ENCODE assay signal across 12 mouse cellular contexts in genomic region chr3:30987396-30988318, GRCm38 (mm10). TPM values are rescaled to one million over a fixed set of nuclear protein-coding genes. Genes with fewer than 3 reads are reported as not detected.
DNase-seq lines count a peak whose midpoint lies in the region; ATAC-seq and TF ChIP-seq lines count a peak whose summit lies in the region.
"Had no signal": no experiment of that assay in that cellular context is flagged by ENCODE, and none has a peak within 500 bp of the region (broad histone marks: within the 10 kb centered on the region; RNA-seq: fewer than 3 reads in every experiment).

No protein-coding gene starts in this region.

- no peaks in the 10 kb centered on the region for H3K27me3 ChIP-seq in heart, embryonic 14.5 days (ENCODE audit: control insufficient read depth, insufficient read depth, low read length)
- no peaks in the 10 kb centered on the region for H3K27me3 ChIP-seq in liver, embryonic 12.5 days (replicated peaks)
- H3K27me3 ChIP-seq in stomach, postnatal 0 days (ENCODE audit: control insufficient read depth, insufficient read depth, low read length) = no peaks in the 10 kb centered on the region
- H3K27me3 ChIP-seq: neural tube, embryonic 13.5 days had no signal

- H3K4me1 ChIP-seq in heart, embryonic 14.5 days (ENCODE audit: control insufficient read depth in 2 of 2, insufficient read depth in 2 of 2, low read length in 2 of 2) = peaks cover 5 to 9% of the 10 kb centered on the region in 2 experiments; a peak in 3 of 4 replicates
- H3K4me1 ChIP-seq in liver, embryonic 12.5 days = peaks cover 9% of the 10 kb centered on the region; the same call in 1 of the 2 replicates
- H3K4me1 ChIP-seq in stomach, postnatal 0 days (replicated peaks; ENCODE audit: control insufficient read depth, insufficient read depth) = no peaks in the 10 kb centered on the region
- H3K4me1 ChIP-seq: neural tube, embryonic 13.5 days had no signal

- TF ChIP-seq EP300 in stomach, postnatal 0 days (optimal IDR thresholded peaks at IDR 0.05) = no peak

- no peak overlapping the region for H3K4me3 ChIP-seq in heart, embryonic 14.5 days (ENCODE audit: control insufficient read depth in 1 of 2, insufficient read depth in 1 of 2, low read depth in 1 of 2, low read length in 2 of 2)
- H3K4me3 ChIP-seq in liver, embryonic 12.5 days = no peak overlapping the region
- no peak overlapping the region for H3K4me3 ChIP-seq in stomach, postnatal 0 days (ENCODE audit: low read depth, low read length)
- H3K4me3 ChIP-seq: layer of hippocampus, adult 2 months; neural tube, embryonic 13.5 days had no signal

- intact Hi-C loops in left cerebral cortex, postnatal 4 days (cut with DNase I) = no loop called here

- H3K9ac ChIP-seq in heart, embryonic 14.5 days (ENCODE audit: low read length) = peak overlapping the region; percentile 38; the same call in 1 of the 2 replicates
- no peak overlapping the region for H3K9ac ChIP-seq in liver, embryonic 12.5 days
- no peak overlapping the region for H3K9ac ChIP-seq in stomach, postnatal 0 days (ENCODE audit: low read length)
- H3K9ac ChIP-seq: neural tube, embryonic 13.5 days had no signal

- H3K4me2 ChIP-seq in heart, embryonic 14.5 days (ENCODE audit: low read length) = peak overlapping the region; percentile 50
- H3K4me2 ChIP-seq in liver, embryonic 12.5 days = no peak overlapping the region
- H3K4me2 ChIP-seq in stomach, postnatal 0 days (replicated peaks; ENCODE audit: low read depth) = no peak overlapping the region
- H3K4me2 ChIP-seq: neural tube, embryonic 13.5 days had no signal

- WGBS in heart, embryonic 14.5 days = 34% methylated on average over 9 of the region's 9 CpGs
- 54% methylated on average over 9 of the region's 9 CpGs for WGBS in liver, embryonic 12.5 days (ENCODE audit: insufficient replicate concordance)
- 78% methylated on average over 9 of the region's 9 CpGs for WGBS in stomach, postnatal 0 days

- peak; percentile 89 for ATAC-seq in heart, embryonic 14.5 days (ENCODE audit: insufficient number of reproducible peaks, insufficient read depth, low FRiP score, low read depth)
- ATAC-seq in liver, embryonic 12.5 days = peak; percentile 70
- ATAC-seq in stomach, postnatal 0 days (ENCODE audit: low FRiP score, low TSS enrichment) = peak; percentile 96

- peak; percentile 21 for DNase-seq in lung, postnatal 14 days
- no peak for DNase-seq in lung, postnatal 4 days
- DNase-seq in stomach, postnatal 0 days (ENCODE audit: low spot score) = peak; percentile 76
- DNase-seq in frontal cortex, postnatal 25 days (ENCODE audit: low spot score in 2 of 2) = no peak
- no peak for DNase-seq in kidney, adult 11 months
- DNase-seq in left cerebral cortex, postnatal 4 days = no peak
- DNase-seq: cerebellum, adult 9-11 months; right cerebral cortex, postnatal 25 days had no signal

- peak overlapping the region; percentile 59 to 78 for H3K27ac ChIP-seq in heart, embryonic 14.5 days (replicated peaks in 1 of 2; ENCODE audit: control insufficient read depth in 1 of 2, insufficient read depth in 1 of 2, low read depth in 2 of 2, low read length in 2 of 2)
- no peak overlapping the region for H3K27ac ChIP-seq in liver, embryonic 12.5 days
- no peak overlapping the region for H3K27ac ChIP-seq in stomach, postnatal 0 days (replicated peaks)
- H3K27ac ChIP-seq: layer of hippocampus, adult 2 months; neural tube, embryonic 13.5 days had no signal

- H3K9me3 ChIP-seq in heart, embryonic 14.5 days (ENCODE audit: control insufficient read depth, low read length) = no peaks in the 10 kb centered on the region
- H3K9me3 ChIP-seq in liver, embryonic 12.5 days (replicated peaks) = no peaks in the 10 kb centered on the region
- H3K9me3 ChIP-seq in stomach, postnatal 0 days (ENCODE audit: control insufficient read depth, low read length) = no peaks in the 10 kb centered on the region
- H3K9me3 ChIP-seq: neural tube, embryonic 13.5 days had no signal

- no peak for TF ChIP-seq CTCF in stomach, postnatal 0 days (IDR thresholded peaks at IDR 0.05; ENCODE audit: low read depth)

- no peaks in the 10 kb centered on the region for H3K36me3 ChIP-seq in heart, embryonic 14.5 days (ENCODE audit: control insufficient read depth, insufficient read depth, low read length)
- H3K36me3 ChIP-seq in liver, embryonic 12.5 days = no peaks in the 10 kb centered on the region
- no peaks in the 10 kb centered on the region for H3K36me3 ChIP-seq in stomach, postnatal 0 days (ENCODE audit: control insufficient read depth, insufficient read depth, low read length)
- H3K36me3 ChIP-seq: neural tube, embryonic 13.5 days had no signal

RNA-seq across cellular contexts. Expression of gene Prkci, which starts 7.9 kb away (rescaled TPM):
- polyA plus RNA-seq in heart, embryonic 14.5 days (2014; fragmentation: Nextera tagmentation; extraction: Ambion mirVana) = 18.4 and 21.1 TPM in 2 replicates
- 12.5 TPM in 2 replicates for polyA plus RNA-seq in liver, embryonic 12.5 days (2016; fragmentation: Nextera tagmentation; extraction: Ambion mirVana)
- 21.2 and 22.1 TPM in 2 replicates for polyA plus RNA-seq in stomach, postnatal 0 days (2015; fragmentation: Nextera tagmentation; extraction: Ambion mirVana)
- 10 to 100 TPM; 62.6 to 63.4 TPM for total RNA-seq in left cerebral cortex, postnatal 4 days (2021)

RNA-seq across cellular contexts. Expression of gene Phc3, which starts 18.4 kb away (rescaled TPM):
- polyA plus RNA-seq in heart, embryonic 14.5 days (2014; fragmentation: Nextera tagmentation; extraction: Ambion mirVana) = 6.6 and 7.2 TPM in 2 replicates
- 2.8 and 3.2 TPM in 2 replicates for polyA plus RNA-seq in liver, embryonic 12.5 days (2016; fragmentation: Nextera tagmentation; extraction: Ambion mirVana)
- 3.0 and 3.3 TPM in 2 replicates for polyA plus RNA-seq in stomach, postnatal 0 days (2015; fragmentation: Nextera tagmentation; extraction: Ambion mirVana)
- total RNA-seq in left cerebral cortex, postnatal 4 days (2021) = 10 to 100 TPM; 39.2 to 39.3 TPM

Comparison
In these comparisons a context has a peak if more than half of its experiments do, and no peak if none do; other contexts are left out.
1. DNase-seq: peak in lung, postnatal 14 days (single experiment) and stomach, postnatal 0 days (single experiment); none in lung, postnatal 4 days (0 of 2), frontal cortex, postnatal 25 days (0 of 2), kidney, adult 11 months (single experiment) and left cerebral cortex, postnatal 4 days (single experiment).
2. H3K27ac ChIP-seq: peak in heart, embryonic 14.5 days (2 of 2); none in liver, embryonic 12.5 days (single experiment) and stomach, postnatal 0 days (single experiment).
3. Peak in every context shown above with its lines, with median percentiles within 50 percentile points of each other: ATAC-seq.